Mouse (Mus musculus): ENCODE results near the gene Olfr1494. TPM values are rescaled to one million over a fixed set of nuclear protein-coding genes. Genes with fewer than 3 reads are reported as not detected.

The Olfr1494 gene
- not detected in 2 replicates for polyA plus RNA-seq (2016; fragmentation: Nextera tagmentation; extraction: Ambion mirVana)

DNA sequence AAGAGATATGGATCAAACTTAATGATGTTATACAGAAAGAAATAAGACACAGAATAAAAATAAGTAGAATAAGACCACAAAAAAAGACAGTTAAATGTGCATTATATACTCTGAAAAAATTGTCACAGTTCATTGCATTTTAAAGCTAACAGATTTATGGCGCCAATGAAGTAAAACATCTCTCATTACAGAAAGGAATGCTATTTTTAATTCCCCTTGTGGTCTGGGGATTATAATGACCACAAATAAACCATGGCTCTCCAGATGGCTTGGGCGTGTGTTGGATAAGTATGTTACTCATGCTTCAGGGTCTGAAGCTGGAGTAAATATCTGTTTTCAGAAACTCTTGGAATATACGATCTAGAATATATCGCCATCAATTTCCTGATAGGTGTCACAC lies at the start of gene Olfr1494:
TSS of gene Olfr1494 (plus strand) at position 301 of the 400 bp plus-strand sequence.
- Histone ChIP-seq H3K36me3 (no peaks in the 10 kb centered on the region), H3K4me1 (replicated peaks) (no peaks in the 10 kb centered on the region), H3K9me3 (0 out of 2 replicates have a peak, but pooled peaks cover 5% of the 10 kb centered on the region), H3K4me3 (no peak within 1 kb of the TSS), H3K27ac (no peak within 1 kb of the TSS), H3K27me3 (ENCODE audit: insufficient read depth, poor library complexity, severe bottlenecking) (no peaks in the 10 kb centered on the region)
- WGBS: 92% methylated on average over 4 of the region's 4 CpGs
- DNase-seq (ENCODE audit: low spot score): no peak

DNA sequence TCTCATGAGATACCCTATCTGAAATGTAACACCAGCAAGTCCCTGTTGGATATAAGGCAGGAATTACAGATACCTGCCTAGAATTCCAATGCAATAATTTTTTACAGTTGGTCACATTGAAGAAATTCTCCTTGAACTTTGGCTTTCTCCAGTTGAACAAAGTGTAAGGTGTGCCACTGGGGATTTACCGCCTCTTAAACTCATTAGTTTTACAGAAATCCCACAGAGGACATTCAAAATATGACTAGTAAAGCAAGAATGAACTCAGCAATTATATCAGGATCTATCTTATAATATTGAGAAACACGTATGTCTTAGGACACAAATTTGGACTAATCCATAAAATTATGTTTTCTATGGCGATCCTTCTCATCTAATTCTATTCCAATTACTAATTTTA lies 42.6 kb upstream of the Olfr1494 start, which contains the start of gene Olfr1491:
TSS of gene Olfr1491 (plus strand) at position 301 of the 400 bp plus-strand sequence.
- Histone ChIP-seq H3K4me1 (replicated peaks) (no peaks in the 10 kb centered on the region), H3K27me3 (ENCODE audit: insufficient read depth, poor library complexity, severe bottlenecking) (no peaks in the 10 kb centered on the region), H3K36me3 (no peaks in the 10 kb centered on the region), H3K4me3 (no peak within 1 kb of the TSS), H3K27ac (no peak within 1 kb of the TSS), H3K9me3 (no peaks in the 10 kb centered on the region)
- DNase-seq (ENCODE audit: low spot score): no peak
- whole genome bisulfite sequencing: 71% methylated on average over 3 of the region's 3 CpGs

DNA sequence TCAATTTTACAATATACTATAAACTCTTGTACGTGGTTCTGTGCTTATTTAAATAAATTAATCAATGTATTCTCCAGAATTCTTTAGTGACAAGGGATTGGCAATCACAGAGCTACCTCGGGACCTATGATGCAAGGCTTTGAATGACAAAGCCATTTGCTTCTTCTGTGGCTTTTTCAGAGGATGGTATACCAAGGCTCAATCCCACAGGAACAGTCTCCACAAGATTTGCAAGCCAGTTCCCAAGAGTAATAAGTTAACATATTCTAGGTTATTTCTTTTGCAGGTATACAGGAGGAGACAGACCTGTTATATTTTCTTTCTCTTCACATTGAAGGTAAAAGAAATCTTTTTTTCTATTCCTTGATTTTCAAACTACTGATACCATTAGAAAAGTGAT lies 16.6 kb upstream of the Olfr1494 start, which contains the start of gene Olfr1493-ps1:
TSS of gene Olfr1493-ps1 (plus strand) at position 301 of the 400 bp plus-strand sequence.
- no peak within 1 kb of the TSS for H3K27ac ChIP-seq
- no peaks in the 10 kb centered on the region for H3K27me3 ChIP-seq (ENCODE audit: insufficient read depth, poor library complexity, severe bottlenecking)
- DNase-seq (ENCODE audit: low spot score): no peak
- no peaks in the 10 kb centered on the region for H3K36me3 ChIP-seq
- 58% methylated on average over 2 of the region's 2 CpGs for WGBS
- H3K4me1 ChIP-seq (replicated peaks): no peaks in the 10 kb centered on the region
- no peak within 1 kb of the TSS for H3K4me3 ChIP-seq
- H3K9me3 ChIP-seq: peaks cover 9% of the 10 kb centered on the region; the same call in 1 of the 2 replicates

DNA sequence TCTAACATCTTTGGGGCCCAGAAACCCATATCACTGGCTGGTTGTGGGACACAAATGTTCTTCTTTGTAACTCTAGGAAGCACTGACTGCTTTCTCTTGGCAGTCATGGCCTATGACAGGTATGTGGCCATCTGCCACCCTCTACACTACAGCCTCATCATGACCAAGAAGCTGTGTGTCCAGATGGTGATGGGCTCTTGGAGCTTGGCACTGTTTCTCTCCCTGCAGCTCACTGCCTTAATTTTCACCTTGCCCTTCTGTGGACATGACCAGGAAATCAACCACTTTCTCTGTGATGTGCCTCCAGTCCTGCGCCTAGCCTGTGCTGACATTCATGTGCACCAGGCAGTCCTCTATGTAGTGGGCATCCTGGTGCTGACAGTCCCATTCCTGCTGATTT lies 9.8 kb downstream of the Olfr1494 start:
- no peak for DNase-seq (ENCODE audit: low spot score)
- Histone ChIP-seq H3K27me3 (ENCODE audit: insufficient read depth, poor library complexity, severe bottlenecking) (no peaks in the 10 kb centered on the region), H3K27ac (no peak overlapping the region), H3K9me3 (peaks cover 8% of the 10 kb centered on the region; the same call in 1 of the 2 replicates), H3K4me3 (no peak overlapping the region), H3K4me1 (replicated peaks) (no peaks in the 10 kb centered on the region), H3K36me3 (no peaks in the 10 kb centered on the region)
- WGBS: 88% methylated on average over 1 of the region's 1 CpGs

DNA sequence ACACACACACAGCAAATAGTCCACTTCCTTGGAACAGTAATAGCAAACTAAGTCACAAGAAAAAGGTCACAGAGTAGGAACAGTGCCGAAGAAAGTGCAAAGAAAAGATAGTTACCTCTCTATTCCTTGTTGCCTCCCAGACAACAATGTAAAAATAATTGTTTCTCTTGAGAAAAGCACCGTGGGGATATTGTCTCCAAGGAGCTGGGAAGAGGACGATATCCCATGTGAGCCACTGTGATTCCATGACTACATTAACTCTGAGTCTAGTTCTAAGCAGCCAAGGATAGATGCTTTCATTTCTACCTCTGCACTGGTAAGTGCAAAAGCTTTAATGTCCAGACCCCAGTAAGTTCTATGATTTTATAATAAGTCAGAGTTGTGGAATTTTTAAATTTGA lies 24.8 kb downstream of the Olfr1494 start, which contains the start of gene Olfr1495:
TSS of gene Olfr1495 (plus strand) at position 301 of the 400 bp plus-strand sequence.
- no peak within 1 kb of the TSS for H3K27ac ChIP-seq
- no peaks in the 10 kb centered on the region for H3K27me3 ChIP-seq (ENCODE audit: insufficient read depth, poor library complexity, severe bottlenecking)
- 0 out of 2 replicates have a peak, but pooled peaks cover 8% of the 10 kb centered on the region for H3K9me3 ChIP-seq
- H3K36me3 ChIP-seq: no peaks in the 10 kb centered on the region
- no peak for DNase-seq (ENCODE audit: low spot score)
- H3K4me3 ChIP-seq: no peak within 1 kb of the TSS
- 83% methylated on average over 3 of the region's 3 CpGs for WGBS
- no peaks in the 10 kb centered on the region for H3K4me1 ChIP-seq (replicated peaks)

DNA sequence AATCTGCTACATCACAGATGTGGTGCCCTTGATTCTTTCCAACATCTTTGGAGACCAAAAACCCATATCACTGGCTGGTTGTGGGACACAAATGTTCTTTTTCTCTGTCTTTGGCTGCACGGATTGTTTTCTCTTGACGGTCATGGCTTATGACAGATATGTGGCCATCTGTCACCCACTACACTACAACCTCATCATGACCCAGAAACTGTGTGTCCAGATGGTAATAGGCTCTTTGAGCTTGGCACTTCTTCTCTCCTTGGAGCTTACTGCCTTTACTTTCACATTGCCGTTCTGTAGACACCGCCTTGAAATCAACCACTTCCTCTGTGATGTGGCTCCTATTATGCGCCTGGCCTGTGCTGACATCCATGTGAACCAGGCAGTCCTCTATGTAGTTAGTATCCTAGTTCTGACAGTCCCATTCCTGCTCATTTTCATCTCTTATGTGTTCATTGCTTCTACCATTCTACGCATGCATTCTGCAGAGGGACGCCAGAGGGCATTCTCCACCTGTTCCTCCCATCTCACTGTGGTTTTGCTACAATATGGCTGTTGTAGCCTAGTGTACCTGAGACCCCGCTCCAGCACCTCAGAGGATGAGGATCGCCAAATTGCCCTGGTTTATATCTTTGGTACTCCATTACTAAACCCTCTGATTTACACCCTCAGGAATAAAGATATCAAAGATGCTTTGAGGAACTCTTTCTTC lies 29.2 kb downstream of the Olfr1494 start:
- H3K4me3 ChIP-seq: no peak overlapping the region
- H3K4me1 ChIP-seq (replicated peaks): no peaks in the 10 kb centered on the region
- 0 out of 2 replicates have a peak, but pooled peaks cover 6% of the 10 kb centered on the region for H3K9me3 ChIP-seq
- H3K27ac ChIP-seq: no peak overlapping the region
- 88% methylated on average over 9 of the region's 9 CpGs for WGBS
- no peaks in the 10 kb centered on the region for H3K36me3 ChIP-seq
- H3K27me3 ChIP-seq (ENCODE audit: insufficient read depth, poor library complexity, severe bottlenecking): no peaks in the 10 kb centered on the region
- no peak for DNase-seq (ENCODE audit: low spot score)

DNA sequence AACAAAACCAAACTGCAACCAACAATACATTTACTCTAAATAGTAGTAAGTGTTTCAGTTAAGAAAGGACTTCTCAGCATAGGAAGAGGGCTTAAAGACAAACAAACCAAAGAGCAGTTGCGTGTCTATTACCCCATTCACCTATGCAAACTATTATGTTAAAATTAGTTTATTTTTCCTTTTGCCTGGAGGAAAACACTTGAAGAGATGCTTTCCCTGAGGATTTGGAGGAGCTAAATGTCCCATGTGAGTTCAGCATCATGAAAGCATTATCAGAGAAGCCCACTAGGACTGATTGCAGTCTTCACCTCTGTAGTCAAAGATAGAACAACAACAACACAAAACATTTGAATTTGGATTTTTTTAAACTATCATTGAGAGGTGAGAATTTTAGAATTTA lies 38.0 kb downstream of the Olfr1494 start, which contains the start of gene Olfr1496:
TSS of gene Olfr1496 (plus strand) at position 301 of the 400 bp plus-strand sequence.
- 88% methylated on average over 1 of the region's 1 CpGs for WGBS
- Histone ChIP-seq H3K27me3 (ENCODE audit: insufficient read depth, poor library complexity, severe bottlenecking) (no peaks in the 10 kb centered on the region), H3K27ac (no peak within 1 kb of the TSS), H3K4me1 (replicated peaks) (no peaks in the 10 kb centered on the region), H3K36me3 (no peaks in the 10 kb centered on the region), H3K4me3 (no peak within 1 kb of the TSS), H3K9me3 (no peaks in the 10 kb centered on the region)
- DNase-seq (ENCODE audit: low spot score): no peak

DNA sequence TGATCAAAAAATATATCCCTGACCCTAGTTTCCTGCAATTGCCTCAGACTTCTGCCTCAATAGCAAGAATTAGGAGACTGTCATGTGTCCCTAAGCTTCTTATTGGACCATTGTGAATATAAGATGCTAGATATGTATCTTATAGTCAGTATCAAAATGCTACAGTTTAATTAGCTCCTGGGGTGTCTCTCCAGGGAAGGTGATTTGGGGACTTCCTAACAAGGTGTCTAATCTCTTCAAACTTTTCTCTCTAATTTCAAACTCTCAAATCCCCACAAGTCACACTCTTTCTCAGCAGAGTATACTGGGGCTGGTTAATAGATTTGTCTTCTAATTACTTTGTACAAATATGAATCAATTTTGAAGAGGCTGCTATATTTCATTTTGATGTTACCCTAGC lies 58.6 kb downstream of the Olfr1494 start, which contains the start of gene Olfr1497:
TSS of gene Olfr1497 (minus strand) at position 101 of the 400 bp plus-strand sequence.
- H3K36me3 ChIP-seq: no peaks in the 10 kb centered on the region
- no peaks in the 10 kb centered on the region for H3K27me3 ChIP-seq (ENCODE audit: insufficient read depth, poor library complexity, severe bottlenecking)
- H3K4me1 ChIP-seq (replicated peaks): no peaks in the 10 kb centered on the region
- H3K27ac ChIP-seq: no peak within 1 kb of the TSS
- H3K4me3 ChIP-seq: no peak within 1 kb of the TSS
- H3K9me3 ChIP-seq: no peaks in the 10 kb centered on the region
- no peak for DNase-seq (ENCODE audit: low spot score)

Other genes starting within 250 kb of the Olfr1494 start
- not detected in 2 replicates for gene Olfr1477, start 239.2 kb upstream of the Olfr1494 start, polyA plus RNA-seq (2016; fragmentation: Nextera tagmentation; extraction: Ambion mirVana)
- not detected in 2 replicates for gene Olfr1480, start 211.8 kb upstream of the Olfr1494 start, polyA plus RNA-seq (2016; fragmentation: Nextera tagmentation; extraction: Ambion mirVana)
- gene Olfr1484, start 156.2 kb upstream of the Olfr1494 start, polyA plus RNA-seq (2016; fragmentation: Nextera tagmentation; extraction: Ambion mirVana): not detected in 2 replicates
- not detected in 2 replicates for gene Olfr1487, start 122.4 kb upstream of the Olfr1494 start, polyA plus RNA-seq (2016; fragmentation: Nextera tagmentation; extraction: Ambion mirVana)
- gene Olfr1489, start 108.1 kb upstream of the Olfr1494 start, polyA plus RNA-seq (2016; fragmentation: Nextera tagmentation; extraction: Ambion mirVana): not detected in 2 replicates
- not detected in 2 replicates for gene Olfr1490, start 88.6 kb upstream of the Olfr1494 start, polyA plus RNA-seq (2016; fragmentation: Nextera tagmentation; extraction: Ambion mirVana)
- not detected in 2 replicates for gene Olfr1491, start 42.5 kb upstream of the Olfr1494 start, polyA plus RNA-seq (2016; fragmentation: Nextera tagmentation; extraction: Ambion mirVana)
- gene Olfr1493-ps1, start 16.4 kb upstream of the Olfr1494 start, polyA plus RNA-seq (2016; fragmentation: Nextera tagmentation; extraction: Ambion mirVana): not detected in 2 replicates
- not detected in 2 replicates for gene Olfr1495, start 24.9 kb downstream of the Olfr1494 start, polyA plus RNA-seq (2016; fragmentation: Nextera tagmentation; extraction: Ambion mirVana)
- gene Olfr1496, start 38.1 kb downstream of the Olfr1494 start, polyA plus RNA-seq (2016; fragmentation: Nextera tagmentation; extraction: Ambion mirVana): not detected in 2 replicates
- not detected in 2 replicates for gene Olfr1497, start 58.5 kb downstream of the Olfr1494 start, polyA plus RNA-seq (2016; fragmentation: Nextera tagmentation; extraction: Ambion mirVana)
- not detected in 2 replicates for gene Olfr1499, start 79.7 kb downstream of the Olfr1494 start, polyA plus RNA-seq (2016; fragmentation: Nextera tagmentation; extraction: Ambion mirVana)
- not detected in 2 replicates for gene Olfr1500, start 90.8 kb downstream of the Olfr1494 start, polyA plus RNA-seq (2016; fragmentation: Nextera tagmentation; extraction: Ambion mirVana)
- gene Olfr1501, start 111.0 kb downstream of the Olfr1494 start, polyA plus RNA-seq (2016; fragmentation: Nextera tagmentation; extraction: Ambion mirVana): not detected in 2 replicates
- gene Olfr1502, start 122.1 kb downstream of the Olfr1494 start, polyA plus RNA-seq (2016; fragmentation: Nextera tagmentation; extraction: Ambion mirVana): not detected in 2 replicates
- not detected in 2 replicates for gene Olfr1504, start 158.2 kb downstream of the Olfr1494 start, polyA plus RNA-seq (2016; fragmentation: Nextera tagmentation; extraction: Ambion mirVana)
- gene Olfr1505, start 173.8 kb downstream of the Olfr1494 start, polyA plus RNA-seq (2016; fragmentation: Nextera tagmentation; extraction: Ambion mirVana): not detected in 2 replicates